In genomic region chr1:168255347-168255908, GRCm38 (mm10) we compare ENCODE assay signal across 19 mouse cellular contexts.
"Had no signal": no experiment of that assay in that cellular context is flagged by ENCODE, and none has a peak within 500 bp of the region (broad histone marks: within the 10 kb centered on the region; RNA-seq: fewer than 3 reads in every experiment).

No protein-coding gene starts in this region.

- DNase-seq: lung, adult 18-20 months; lung, embryonic 14.5 days; lung, postnatal 10 days; lung, postnatal 4 days; retina, postnatal 1 day; right cerebral cortex, adult 18-20 months; right cerebral cortex, postnatal 25 days; right cerebral cortex, postnatal 4 days; spleen, adult 18-20 months; thymus, adult 18-20 months; thymus, postnatal 14 days; thymus, postnatal 36 days had no signal

- H3K9ac ChIP-seq: liver, embryonic 14.5 days; lung, embryonic 14.5 days; midbrain, embryonic 12.5 days; midbrain, embryonic 15.5 days; neural tube, embryonic 12.5 days; neural tube, embryonic 15.5 days had no signal

- H3K36me3 ChIP-seq: midbrain, embryonic 10.5 days; midbrain, embryonic 12.5 days; neural tube, embryonic 12.5 days; neural tube, embryonic 15.5 days had no signal

- ATAC-seq: midbrain, embryonic 15.5 days had no signal

- H3K4me2 ChIP-seq: lung, embryonic 14.5 days; midbrain, embryonic 12.5 days; midbrain, embryonic 15.5 days; neural tube, embryonic 12.5 days; neural tube, embryonic 15.5 days had no signal

- H3K27ac ChIP-seq: liver, embryonic 14.5 days; midbrain, embryonic 10.5 days; midbrain, embryonic 12.5 days; midbrain, embryonic 15.5 days; neural tube, embryonic 12.5 days; neural tube, embryonic 15.5 days had no signal

- H3K9me3 ChIP-seq: midbrain, embryonic 10.5 days; midbrain, embryonic 12.5 days; midbrain, embryonic 15.5 days; neural tube, embryonic 12.5 days; neural tube, embryonic 15.5 days had no signal

- H3K27me3 ChIP-seq: midbrain, embryonic 12.5 days; midbrain, embryonic 15.5 days; neural tube, embryonic 12.5 days; neural tube, embryonic 15.5 days had no signal

- H3K4me3 ChIP-seq: midbrain, embryonic 10.5 days; midbrain, embryonic 12.5 days; midbrain, embryonic 15.5 days; myocyte; neural tube, embryonic 12.5 days; neural tube, embryonic 15.5 days had no signal
